Mouse (Mus musculus) CD4-positive, CD25-positive, alpha-beta regulatory T cell, adult 2 months (primary cell): Measurements from ENCODE around the gene Sync.

ENCODE experiments used
- DNase-seq: peaks from one replicate; pipeline ENCODE4 v3.0.0-alpha.2; 2012; ENCODE audit warnings: low read depth, low spot score

Sync gene

GRCm38 (mm10) chr4:129303816-129304215 lies 16.4 kb downstream of the Sync start:
- DNase-seq: no peak

GRCm38 (mm10) chr4:129304306-129304705 lies 16.9 kb downstream of the Sync start:
- DNase-seq: no peak

GRCm38 (mm10) chr4:129307936-129308335 lies 20.5 kb downstream of the Sync start:
- no peak for DNase-seq

GRCm38 (mm10) chr4:129313886-129314285 lies 26.5 kb downstream of the Sync start:
- no peak for DNase-seq

GRCm38 (mm10) chr4:129320876-129321275 lies 33.5 kb downstream of the Sync start:
- DNase-seq: no peak

- DNase-seq: no peak
Observed at GRCm38 (mm10) chr4:129322042-129322441, 34.6 kb downstream of the Sync start.

- DNase-seq: no peak
Observed at GRCm38 (mm10) chr4:129323491-129323890, 36.1 kb downstream of the Sync start.

- no peak for DNase-seq
Observed at GRCm38 (mm10) chr4:129324756-129325155, 37.3 kb downstream of the Sync start.

GRCm38 (mm10) chr4:129326191-129326590 lies 38.8 kb downstream of the Sync start:
- DNase-seq: no peak

GRCm38 (mm10) chr4:129332846-129333245 lies 45.4 kb downstream of the Sync start:
- no peak for DNase-seq

- no peak for DNase-seq
Observed at GRCm38 (mm10) chr4:129334677-129335215, 47.3 kb downstream of the Sync start.

GRCm38 (mm10) chr4:129335216-129336074 lies 48.0 kb downstream of the Sync start, which contains the start of the genes Rbbp4 and Zbtb8os:
Gene Rbbp4 (minus strand): TSS chr4:129335370.
Gene Zbtb8os (plus strand): TSS chr4:129335695.
- DNase-seq: peak; percentile 100

- DNase-seq: peak; percentile 52
Observed at GRCm38 (mm10) chr4:129336291-129336690, 48.9 kb downstream of the Sync start.

GRCm38 (mm10) chr4:129339743-129340142 lies 52.3 kb downstream of the Sync start:
- no peak for DNase-seq

GRCm38 (mm10) chr4:129341888-129342287 lies 54.5 kb downstream of the Sync start:
- peak; percentile 41 for DNase-seq

GRCm38 (mm10) chr4:129342705-129343104 lies 55.3 kb downstream of the Sync start:
- no peak for DNase-seq

GRCm38 (mm10) chr4:129346481-129347154 lies 59.2 kb downstream of the Sync start:
- DNase-seq: no peak

- DNase-seq: peak; percentile 92
Observed at GRCm38 (mm10) chr4:129350644-129351043, 63.2 kb downstream of the Sync start.

- DNase-seq: no peak
Observed at GRCm38 (mm10) chr4:129351111-129351510, 63.7 kb downstream of the Sync start.

GRCm38 (mm10) chr4:129353176-129353575 lies 65.8 kb downstream of the Sync start:
- DNase-seq: no peak

GRCm38 (mm10) chr4:129354236-129354635 lies 66.8 kb downstream of the Sync start:
- DNase-seq: no peak

- no peak for DNase-seq
Observed at GRCm38 (mm10) chr4:129357613-129358163, 70.3 kb downstream of the Sync start.
